Mouse (Mus musculus) gastrocnemius, postnatal 14 days (tissue): Measurements from ENCODE around the gene Abca4. TPM values are rescaled to one million over a fixed set of nuclear protein-coding genes. Genes with fewer than 3 reads are reported as not detected.

ENCODE experiments used
- DNase-seq: peaks from one replicate; pipeline ENCODE4 v3.0.0; 2021; ENCODE audit warnings: mixed read lengths
- intact Hi-C: fragments of 180-260 bp; cut with DNase I; formaldehyde crosslinking; loops from one replicate; pipeline ENCODE4 v1.15.1; 2025; ENCODE audit warnings: low total_unique reads
- long read RNA-seq, 2 experiments: library from polyadenylated mRNA; stranded (forward); transcript quantifications; one replicate each; pipeline ENCODE4 v2.0.0; 2021
- total RNA-seq, 2 experiments: library from RNA; stranded (reverse); gene quantifications; 2 replicates each; pipeline ENCODE4 v1.2.3; 2021

The Abca4 gene
- 1 to 10 TPM; 1.0 to 1.1 TPM for total RNA-seq
- long read RNA-seq, experiment 1, partial matches to known transcripts = 1 of 2 reads
- long read RNA-seq, experiment 1, other reads (novel, unspliced or antisense) = 0 of 2 reads
- long read RNA-seq, experiment 2 = 0 reads

DNA sequence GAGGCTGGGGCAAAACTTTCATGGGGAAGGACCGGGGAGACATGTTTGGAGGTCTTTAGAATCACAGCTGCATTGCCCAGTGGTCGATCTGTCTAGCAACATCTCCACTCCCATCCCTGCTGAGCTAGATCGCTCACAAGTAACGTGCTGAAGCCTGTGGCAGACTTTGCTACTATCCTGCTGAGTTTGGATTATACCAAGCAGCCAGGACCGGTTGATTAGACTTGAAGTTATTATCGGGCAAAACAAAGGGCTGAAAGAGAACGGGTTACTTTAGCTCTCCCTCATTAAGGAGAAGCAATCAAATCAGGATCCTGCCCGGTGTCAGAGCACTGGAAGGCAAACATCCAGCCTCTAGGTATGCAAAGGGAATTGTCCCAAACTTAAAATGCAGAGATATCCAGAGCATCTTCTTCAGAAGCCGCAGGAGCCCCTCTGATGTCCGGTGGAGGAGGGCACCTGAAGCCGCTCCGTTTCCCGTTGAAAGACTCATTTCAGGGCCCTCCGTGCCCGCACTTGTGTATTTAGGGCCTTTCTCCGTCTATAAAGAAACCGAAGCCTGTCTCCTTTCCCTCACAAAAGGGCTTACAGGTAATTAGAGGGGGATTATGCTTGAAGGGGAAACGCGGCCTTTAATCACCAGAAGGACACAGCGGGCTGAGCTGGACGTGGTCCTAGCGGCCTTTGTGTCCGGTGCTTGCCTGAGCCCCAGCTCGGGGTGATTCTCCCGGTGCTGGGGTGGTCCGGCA is at the start of gene Abca4:
TSS of gene Abca4 (plus strand) at position 645 of the 749 bp plus-strand sequence.
- DNase-seq = no peak
- intact Hi-C loops = no loop called here

DNA sequence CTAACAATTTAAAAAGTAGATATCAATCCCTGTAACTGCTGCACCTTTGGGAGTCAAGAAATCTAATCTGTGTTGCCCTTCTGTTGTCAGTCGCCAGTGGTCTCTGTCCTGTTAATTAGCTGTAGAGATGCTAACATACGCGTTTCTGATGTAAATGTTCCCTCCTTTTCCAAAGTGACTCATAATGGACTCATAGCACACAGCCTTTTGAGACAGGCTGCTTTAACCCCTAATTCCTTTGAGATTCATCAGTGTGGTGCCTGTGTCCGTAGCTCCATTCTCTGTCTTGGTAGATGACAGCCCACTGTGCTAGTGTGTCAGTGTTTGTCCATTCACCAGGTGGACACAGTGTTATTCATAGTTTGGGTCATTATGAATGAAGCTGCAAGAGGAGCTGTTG is 49.1 kb upstream of the Abca4 start:
- DNase-seq = no peak
- intact Hi-C loops = loop anchor here (10.0 kb wide), 1 partner anchor 110 kb away; no protein-coding TSS in a partner anchor

DNA sequence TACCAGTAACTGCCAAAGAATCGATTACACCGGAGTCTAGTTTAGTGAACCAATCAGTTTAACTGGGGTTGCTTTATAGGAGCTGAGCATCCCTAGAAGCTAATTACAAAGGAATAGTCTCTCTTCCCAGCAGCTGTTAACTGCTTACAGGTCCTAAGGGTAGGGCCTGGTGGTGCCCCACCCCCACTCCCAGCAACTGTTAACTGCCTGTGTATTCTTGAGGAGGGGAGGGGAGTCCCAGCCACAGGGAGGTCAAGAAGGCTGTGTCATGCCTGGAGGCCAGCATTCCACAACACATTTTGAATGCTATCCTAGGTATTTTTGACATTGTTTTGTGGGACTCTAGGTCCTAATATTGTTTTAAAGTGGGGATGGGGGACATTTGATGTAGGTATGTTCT is 44.3 kb upstream of the Abca4 start:
- no peak for DNase-seq
- intact Hi-C loops = loop anchor here (10.0 kb wide), 1 partner anchor 105 kb away; no protein-coding TSS in a partner anchor

DNA sequence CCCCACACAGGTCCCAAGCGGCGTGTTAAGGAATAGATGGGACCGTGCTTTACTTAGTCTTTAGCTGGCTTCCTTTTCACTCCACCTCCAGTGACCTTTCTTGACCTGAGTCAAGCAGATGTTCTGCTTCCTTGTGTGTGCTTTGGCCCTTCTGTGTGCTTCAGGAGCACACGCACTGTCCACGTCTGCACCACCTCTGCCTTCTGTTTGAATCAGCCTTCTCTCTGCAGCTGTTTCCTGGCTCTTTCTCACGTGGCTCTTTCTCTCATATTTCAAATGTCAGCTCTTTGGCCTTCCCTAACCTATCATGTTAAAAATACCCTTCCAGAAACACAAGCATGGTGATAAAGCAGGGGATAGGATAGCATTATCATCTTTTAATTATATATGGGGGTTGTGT is 42.7 kb upstream of the Abca4 start:
- intact Hi-C loops = no loop called here
- DNase-seq = no peak

DNA sequence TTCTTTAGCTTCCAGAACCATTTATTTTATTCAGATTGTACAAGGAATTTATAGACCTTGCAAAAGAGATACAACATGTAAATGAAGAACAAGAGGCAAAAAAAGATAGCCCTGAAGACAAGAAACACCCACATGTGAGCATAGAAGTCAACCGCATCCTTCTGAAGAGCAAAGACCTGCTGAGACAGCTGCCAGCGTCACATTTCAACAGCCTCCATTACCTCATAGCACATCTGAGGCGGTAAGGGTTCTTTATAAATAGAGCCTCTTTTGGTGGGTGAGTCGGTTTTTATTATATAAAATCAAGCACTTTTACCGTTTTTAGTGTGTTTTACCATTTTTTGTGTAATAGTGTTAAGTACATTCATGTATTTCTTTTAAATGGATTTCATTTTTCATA is 34.4 kb upstream of the Abca4 start:
- no peak for DNase-seq
- intact Hi-C loops = no loop called here

DNA sequence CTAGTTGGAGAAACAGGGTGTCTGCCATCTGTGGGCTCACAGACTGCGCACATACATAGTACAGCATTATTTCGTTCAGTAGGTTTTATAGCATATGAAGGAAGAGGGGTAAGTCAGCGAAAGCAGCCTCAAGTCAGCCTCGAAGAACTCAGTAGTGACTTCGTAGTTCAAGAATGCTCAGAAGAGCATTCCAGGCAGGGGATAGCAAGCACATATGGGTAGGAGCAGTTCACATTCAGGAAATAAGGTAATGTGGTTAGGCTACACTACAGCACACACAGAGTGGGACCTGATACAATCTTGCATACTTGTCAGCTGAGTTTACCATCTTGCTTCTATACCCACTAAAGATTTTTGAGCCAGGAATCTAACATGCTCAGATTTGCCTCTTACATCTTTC is 34.0 kb upstream of the Abca4 start:
- intact Hi-C loops = no loop called here

DNA sequence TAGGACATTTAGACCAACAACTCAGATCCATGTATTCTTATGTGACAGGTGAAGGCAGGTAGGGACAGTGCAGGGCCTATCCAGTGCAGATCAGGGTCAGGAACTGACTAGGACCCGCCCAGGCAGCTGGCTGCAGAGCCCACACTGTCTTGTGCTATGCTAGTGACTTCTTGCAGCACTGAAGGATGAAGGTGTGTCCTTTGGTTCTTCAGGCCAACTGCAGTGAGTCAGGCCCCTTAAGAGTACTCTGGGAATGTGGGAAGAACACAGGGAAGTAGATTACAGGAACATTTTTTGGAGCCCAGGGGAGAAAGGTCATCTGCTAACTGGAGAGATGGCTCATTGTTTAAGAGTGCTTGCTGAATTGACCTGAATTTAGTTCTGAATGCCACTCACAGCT is 31.8 kb upstream of the Abca4 start:
- DNase-seq = no peak
- intact Hi-C loops = no loop called here

More for the DNA sequence above, 34.0 kb upstream of the Abca4 start:
- DNase-seq = no peak

DNA sequence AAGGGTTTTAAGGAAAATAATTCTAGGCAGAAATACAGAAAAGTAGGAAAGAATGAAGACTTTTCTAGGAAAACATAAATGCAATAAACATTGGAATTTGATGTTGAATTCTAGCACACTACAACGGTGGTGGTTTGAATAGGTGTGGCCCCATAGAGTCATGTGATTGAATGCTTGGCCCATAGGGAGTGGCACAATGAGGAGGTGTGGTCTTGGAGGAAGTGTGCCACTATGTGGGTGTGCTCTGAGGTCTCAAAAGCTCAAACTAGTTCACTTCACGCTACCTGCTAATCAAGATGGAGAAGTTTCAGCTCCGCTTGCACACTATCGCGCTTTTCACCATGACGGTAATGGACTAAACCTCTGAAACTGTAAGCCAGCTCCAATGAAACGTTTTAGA is 25.8 kb upstream of the Abca4 start:
- intact Hi-C loops = no loop called here
- no peak for DNase-seq

DNA sequence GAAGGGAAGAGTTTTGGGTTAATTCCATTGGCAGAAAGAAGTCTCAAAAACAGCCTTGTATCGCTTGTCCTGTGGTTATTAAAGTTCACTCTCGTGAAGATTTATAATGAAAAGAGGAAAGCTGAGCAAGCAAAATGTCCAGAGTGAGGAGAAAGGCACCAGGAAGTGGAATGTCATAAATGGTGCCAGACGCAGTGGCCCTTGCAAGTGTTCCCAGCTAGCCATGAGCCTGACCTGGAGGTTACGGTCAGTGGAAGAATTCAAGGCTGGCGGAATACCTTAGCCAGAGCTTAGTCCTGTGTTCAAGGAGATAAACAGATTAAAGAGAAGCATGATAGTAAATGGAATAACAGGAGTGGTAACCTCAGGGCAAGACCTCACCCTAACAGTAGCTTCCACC is 25.1 kb upstream of the Abca4 start:
- no peak for DNase-seq
- intact Hi-C loops = no loop called here

DNA sequence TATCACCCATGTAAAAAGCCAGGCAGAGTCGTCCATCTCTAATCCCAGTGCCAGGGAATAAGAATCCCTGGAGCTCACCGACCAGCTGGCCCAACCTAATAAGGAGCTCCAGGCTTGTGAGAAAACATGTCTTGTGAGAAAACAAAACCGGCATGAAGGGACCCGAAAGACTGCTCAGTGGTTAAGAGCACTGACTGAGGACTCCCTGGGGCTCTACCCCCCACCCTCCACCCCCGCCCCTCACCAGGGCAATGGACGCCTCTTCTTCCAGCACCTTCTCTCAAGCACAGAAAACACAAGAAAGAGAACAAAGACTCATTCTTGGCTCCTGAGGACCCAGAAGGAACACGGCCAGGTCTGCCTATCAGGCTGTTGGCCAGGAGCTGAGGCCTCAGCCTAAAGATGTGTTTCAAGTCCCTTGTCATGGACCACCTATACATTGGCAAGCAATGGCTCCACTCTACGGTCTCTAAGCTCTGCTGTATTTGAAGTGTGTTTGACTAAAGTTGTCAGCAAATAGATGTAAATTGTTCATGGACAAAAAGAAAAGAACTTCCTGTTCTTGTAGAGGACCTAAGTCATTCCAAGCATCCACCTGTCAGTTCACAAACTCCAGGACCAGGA is 23.1 kb upstream of the Abca4 start:
- DNase-seq = no peak
- intact Hi-C loops = no loop called here

DNA sequence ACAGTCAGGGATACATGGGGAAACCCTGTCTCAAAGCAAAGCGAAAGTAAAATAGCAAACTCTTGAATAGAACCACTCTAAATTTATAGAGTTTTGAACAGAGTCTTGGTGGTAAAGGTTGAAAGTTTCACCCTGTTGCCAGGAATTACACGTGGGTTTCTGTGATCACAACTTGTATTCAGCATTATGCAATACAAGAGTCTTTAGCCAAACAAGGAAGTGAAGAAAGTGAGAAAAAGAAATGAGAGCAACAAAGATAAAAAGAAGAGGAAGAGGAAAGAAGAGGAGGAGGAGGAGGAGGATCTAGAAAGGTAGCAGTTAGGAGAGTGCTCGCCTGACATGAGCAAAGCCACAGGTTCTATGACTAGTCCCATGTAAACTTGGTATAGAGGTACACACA is 21.9 kb upstream of the Abca4 start:
- intact Hi-C loops = no loop called here
- no peak for DNase-seq

DNA sequence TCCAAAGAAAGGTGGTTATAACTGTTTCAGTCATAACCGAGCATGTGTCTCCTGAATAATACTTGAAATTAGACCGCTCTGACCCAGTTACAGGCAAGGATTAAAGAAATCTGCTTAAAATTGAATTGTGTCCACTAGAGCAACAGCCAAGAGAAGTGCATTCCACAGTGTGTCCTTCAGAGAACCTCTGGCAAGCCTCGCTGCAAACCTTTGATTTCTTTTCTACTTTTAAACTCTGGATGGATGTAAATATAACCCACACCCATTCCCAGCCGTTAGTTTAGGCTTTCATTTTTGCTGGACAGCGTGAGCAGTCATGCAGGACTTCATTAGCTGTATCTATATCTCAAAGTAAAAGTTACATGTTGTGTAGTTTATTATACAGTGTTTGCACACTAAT is 17.6 kb upstream of the Abca4 start:
- no peak for DNase-seq
- intact Hi-C loops = no loop called here

DNA sequence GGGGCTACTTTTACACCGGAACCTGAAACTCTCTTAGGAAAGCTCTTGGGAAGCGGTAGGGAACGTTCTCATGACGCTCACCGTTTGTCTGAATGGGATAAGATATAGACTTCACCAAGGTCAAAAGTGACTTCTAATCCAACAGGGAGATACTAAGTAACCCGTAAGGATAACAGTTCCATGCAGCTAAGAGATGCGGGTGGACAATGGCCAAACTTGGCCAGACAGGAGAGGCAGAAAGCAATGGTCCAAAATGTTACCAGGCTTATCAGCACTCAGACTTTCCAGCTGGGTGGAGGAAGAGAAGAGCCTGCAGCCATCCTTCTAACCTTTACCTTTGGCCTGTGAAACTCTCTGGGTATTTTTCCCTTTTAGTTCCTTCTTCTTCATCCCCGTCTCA is 16.5 kb upstream of the Abca4 start:
- intact Hi-C loops = no loop called here
- no peak for DNase-seq

DNA sequence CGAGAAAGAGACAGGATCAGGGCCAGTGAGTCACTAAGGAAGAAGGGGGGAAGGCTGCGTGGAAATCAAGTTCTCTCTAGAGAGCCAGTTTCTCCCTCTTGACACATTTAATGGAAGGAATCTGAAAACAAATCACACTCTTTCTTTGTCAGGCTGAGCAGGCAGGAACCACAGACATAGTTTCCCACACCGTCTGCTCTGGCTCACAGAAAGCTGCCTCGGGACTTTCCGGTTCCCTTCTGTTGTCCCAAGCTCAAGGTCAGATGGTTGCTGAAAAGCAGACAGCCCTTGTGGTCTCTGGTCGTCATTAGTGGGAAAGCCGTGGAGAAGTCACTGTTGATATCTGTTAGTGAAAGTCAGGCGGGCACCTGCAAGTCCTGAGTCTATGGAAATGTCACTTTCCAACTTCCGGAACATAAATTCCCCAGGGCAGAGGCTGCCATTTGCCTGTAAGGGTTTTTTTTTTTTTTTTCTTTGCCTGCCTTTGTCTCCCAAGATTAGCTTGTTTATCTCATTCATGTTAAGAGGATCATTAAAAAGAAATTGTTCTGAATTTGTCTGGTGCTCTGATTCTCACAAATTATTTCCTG is 10.9 kb upstream of the Abca4 start:
- DNase-seq = no peak
- intact Hi-C loops = no loop called here

DNA sequence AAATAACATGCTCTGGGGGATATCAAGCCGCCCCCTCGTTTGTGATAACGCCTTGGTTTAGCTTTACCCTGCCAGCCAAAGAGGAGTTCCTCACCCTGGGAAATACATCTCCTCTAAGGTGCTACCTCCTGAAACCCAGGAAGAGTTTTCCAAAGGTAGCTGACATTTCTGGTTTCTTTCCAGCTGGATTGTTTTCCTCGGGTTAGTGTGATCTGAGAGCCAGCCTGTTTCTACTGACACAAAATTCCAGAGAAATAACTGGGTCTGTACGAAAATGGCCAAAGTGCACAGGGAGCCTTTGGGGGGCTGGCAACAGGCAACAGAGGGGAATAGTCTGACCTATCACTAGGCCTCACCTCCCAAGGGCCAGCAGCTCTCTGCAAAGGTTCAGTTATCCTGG is 10.0 kb upstream of the Abca4 start:
- intact Hi-C loops = no loop called here
- DNase-seq = no peak

DNA sequence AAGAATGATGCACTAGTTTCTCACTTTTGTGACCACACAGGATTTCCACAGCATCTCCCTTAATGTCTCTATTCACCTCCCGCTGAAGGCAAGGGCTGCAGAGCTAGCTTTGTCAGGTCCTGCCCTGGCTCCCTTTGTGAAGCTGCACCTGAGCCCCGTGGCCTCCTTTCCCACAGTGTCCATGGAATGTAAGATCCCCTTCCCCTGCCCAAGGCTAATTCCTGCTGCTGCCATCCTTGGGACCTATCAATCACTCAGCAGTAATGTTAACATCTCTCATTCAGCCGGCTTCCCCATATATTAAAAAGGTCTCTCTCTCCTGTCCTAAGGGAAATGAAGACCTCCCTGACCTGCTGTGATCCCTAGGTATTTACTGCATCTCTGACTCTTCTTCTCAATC is 9.2 kb upstream of the Abca4 start:
- no peak for DNase-seq
- intact Hi-C loops = no loop called here

DNA sequence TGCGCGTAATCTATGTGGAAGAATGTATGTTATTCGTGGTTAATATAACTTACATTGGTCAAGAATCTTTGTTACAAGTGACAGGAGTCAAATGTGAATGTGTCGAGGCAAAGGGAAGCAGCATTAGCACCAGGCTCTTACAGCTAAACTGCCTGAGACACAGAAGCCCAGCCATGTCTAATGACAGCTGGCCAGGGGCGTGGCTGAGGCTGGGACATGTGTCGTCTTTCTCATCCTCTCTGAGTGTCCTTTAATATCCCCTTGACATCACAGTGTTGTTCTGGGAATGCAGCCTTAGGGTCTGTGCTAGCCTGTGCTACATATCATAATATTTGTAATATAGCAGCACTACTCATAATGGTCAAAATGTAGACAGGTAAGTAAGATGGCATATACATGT is 3.7 kb upstream of the Abca4 start:
- DNase-seq = no peak
- intact Hi-C loops = no loop called here

DNA sequence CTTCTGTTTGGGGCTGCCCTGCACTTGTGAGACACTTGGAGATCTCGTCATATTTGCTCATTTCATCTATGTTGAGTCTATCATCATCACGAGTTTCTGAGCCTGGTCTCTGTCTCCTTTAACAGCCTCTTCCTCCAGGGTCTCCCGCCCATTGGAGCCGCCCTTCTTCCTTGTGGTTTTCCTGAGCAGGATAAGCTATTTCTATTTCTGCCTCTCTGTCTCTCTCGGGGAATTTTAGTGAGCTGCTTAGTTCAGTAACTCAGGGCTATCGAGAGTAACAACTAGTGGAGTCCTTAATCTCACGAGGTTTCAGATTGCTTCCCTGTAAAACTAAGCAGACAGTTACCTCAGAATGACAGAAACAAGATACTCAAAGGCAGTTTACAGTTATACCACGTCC is 1.1 kb upstream of the Abca4 start:
- DNase-seq = no peak
- intact Hi-C loops = no loop called here

DNA sequence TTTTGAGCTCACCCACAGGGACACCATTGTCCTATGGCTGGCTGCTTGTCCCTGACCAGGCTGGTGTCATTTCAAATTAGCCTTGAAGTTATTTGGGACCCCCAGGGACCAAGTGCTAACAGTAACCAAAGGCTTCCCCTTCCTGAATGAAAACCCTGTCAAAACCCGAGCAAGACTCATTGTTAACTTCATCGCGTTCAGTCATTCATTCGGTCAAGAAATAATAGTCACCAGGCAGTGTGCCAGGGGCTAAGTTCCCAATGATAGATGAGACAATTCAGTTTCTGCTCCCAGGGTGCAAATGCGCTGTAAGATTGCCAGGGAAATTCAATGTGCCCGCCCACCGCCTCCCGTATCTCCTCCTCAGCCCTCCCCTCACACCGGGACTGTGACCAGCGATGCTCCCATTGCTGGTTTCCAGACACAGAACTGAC is 2.0 kb downstream of the Abca4 start:
- intact Hi-C loops = no loop called here

DNA sequence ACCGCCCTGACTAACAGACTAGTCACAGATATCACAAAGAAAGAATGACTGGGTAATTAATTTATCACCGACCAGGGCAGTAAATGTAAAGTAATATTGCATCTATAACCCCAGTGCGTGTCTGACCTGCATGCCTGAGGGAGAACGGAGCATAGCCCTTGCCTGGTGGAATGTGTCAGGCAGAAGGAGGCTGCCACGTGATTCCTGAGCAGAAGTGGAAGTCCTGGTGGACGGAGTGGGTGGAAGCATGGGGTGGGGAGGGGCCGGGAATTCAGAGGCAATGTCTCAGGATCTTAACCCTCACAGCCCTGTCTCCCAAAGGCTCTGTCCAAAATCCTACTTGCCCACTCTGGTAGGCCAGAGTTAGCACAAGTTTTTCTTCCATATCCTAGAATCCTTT is 3.2 kb downstream of the Abca4 start:
- DNase-seq = no peak
- intact Hi-C loops = no loop called here

More for the DNA sequence above, 2.0 kb downstream of the Abca4 start:
- peak; percentile 70 for DNase-seq
